Mouse (Mus musculus): ENCODE measurements around the gene Cpm. TPM values are rescaled to one million over a fixed set of nuclear protein-coding genes. Genes with fewer than 3 reads are reported as not detected.

Cpm gene
- polyA plus RNA-seq, 2 experiments, result 3.9 to 9.1 TPM

DNA sequence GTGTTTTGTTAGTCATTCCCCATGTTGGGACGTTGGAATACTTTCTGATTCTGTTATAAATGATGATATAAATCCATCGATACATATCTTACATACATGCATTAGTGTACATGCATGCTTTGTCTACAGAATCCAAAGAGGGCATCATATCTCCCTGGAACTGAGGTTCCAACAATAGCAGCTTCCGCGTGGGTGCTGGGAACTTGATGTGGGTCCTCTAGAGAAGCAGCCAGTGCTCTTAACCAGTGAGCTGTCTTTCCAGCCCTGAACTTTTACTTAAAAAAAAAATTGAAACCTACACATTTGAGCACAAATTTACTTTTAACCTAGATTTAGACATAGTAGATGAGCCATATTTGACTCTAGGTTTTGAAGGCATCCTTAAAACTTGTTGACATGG, 3.1 kb downstream of the Cpm start:
- WGBS (ENCODE audit: insufficient replicate concordance), result 76% methylated on average over 4 of the region's 4 CpGs
- Histone ChIP-seq H3K4me3 (ENCODE audit: insufficient read depth in 1 of 2, low read depth in 2 of 2, low read length in 2 of 2) (no peak overlapping the region), H3K27ac (no peak overlapping the region), H3K4me1 (replicated peaks; ENCODE audit: control insufficient read depth in 2 of 2, insufficient read depth in 2 of 2, low read length in 1 of 2) (no peaks in the 10 kb centered on the region), H3K9me3 (ENCODE audit: control insufficient read depth, low read length) (no peaks in the 10 kb centered on the region), H3K4me2 (ENCODE audit: low read depth) (no peak overlapping the region), H3K36me3 (replicated peaks; ENCODE audit: control insufficient read depth, insufficient read depth, low read depth) (no peaks in the 10 kb centered on the region), H3K27me3 (ENCODE audit: control insufficient read depth, insufficient read depth, low read length) (peaks cover 34% of the 10 kb centered on the region), H3K9ac (replicated peaks) (no peak overlapping the region)
- TF ChIP-seq CTCF (IDR thresholded peaks at IDR 0.05; ENCODE audit: low read depth), result no peak
- no peak for TF ChIP-seq EP300 (IDR thresholded peaks at IDR 0.05; ENCODE audit: low read depth)
- DNase-seq (ENCODE audit: low read depth in 3 of 3, low spot score in 3 of 3) (no peak), ATAC-seq (ENCODE audit: insufficient read depth) (no peak)

DNA sequence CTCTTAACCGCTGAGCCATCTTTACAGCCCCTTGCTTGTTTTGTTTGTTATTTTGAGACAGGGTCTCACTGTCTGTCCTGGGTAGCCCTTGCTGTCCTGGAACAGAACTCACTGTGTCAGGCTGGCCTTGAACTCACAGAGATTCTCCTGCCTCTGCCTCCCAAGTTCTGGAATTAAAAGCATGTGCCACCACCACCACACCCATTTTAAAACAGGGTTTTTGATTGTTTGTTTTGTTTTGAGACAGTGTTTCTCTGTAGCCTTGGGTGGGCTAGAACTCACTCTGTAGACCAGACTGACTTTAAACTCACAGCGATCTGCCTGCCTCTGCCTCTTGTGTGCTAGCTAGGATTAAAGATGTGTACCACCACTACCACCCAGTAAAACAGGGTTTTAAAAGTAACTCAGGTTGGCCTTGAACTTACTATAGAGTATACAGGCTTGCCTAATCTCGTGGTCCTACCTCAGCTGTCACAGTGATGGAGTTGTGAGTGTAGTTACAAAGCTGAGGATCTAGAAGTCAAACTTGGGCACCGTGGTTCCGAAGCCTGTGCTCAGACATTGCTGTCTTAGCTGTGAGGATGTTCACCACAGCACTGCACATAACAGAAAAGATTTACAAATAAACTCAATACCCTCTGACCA, 4.4 kb downstream of the Cpm start:
- no peak overlapping the region for H3K27ac ChIP-seq
- DNase-seq (ENCODE audit: low read depth in 3 of 3, low spot score in 3 of 3) (no peak), ATAC-seq (ENCODE audit: insufficient read depth) (no peak)
- H3K4me1 ChIP-seq (replicated peaks; ENCODE audit: control insufficient read depth in 2 of 2, insufficient read depth in 2 of 2, low read length in 1 of 2), result no peaks in the 10 kb centered on the region
- no peak overlapping the region for H3K4me3 ChIP-seq (ENCODE audit: insufficient read depth in 1 of 2, low read depth in 2 of 2, low read length in 2 of 2)
- TF ChIP-seq CTCF (IDR thresholded peaks at IDR 0.05; ENCODE audit: low read depth) (no peak), EP300 (IDR thresholded peaks at IDR 0.05; ENCODE audit: low read depth) (no peak)
- H3K4me2 ChIP-seq (ENCODE audit: low read depth), result no peak overlapping the region
- no peaks in the 10 kb centered on the region for H3K36me3 ChIP-seq (replicated peaks; ENCODE audit: control insufficient read depth, insufficient read depth, low read depth)
- H3K9me3 ChIP-seq (ENCODE audit: control insufficient read depth, low read length), result no peaks in the 10 kb centered on the region
- 65% methylated on average over 5 of the region's 5 CpGs for WGBS (ENCODE audit: insufficient replicate concordance)
- H3K9ac ChIP-seq (replicated peaks), result no peak overlapping the region
- peaks cover 21% of the 10 kb centered on the region for H3K27me3 ChIP-seq (ENCODE audit: control insufficient read depth, insufficient read depth, low read length)

- WGBS (ENCODE audit: insufficient replicate concordance), result 63% methylated on average over 10 of the region's 10 CpGs
- ATAC-seq (ENCODE audit: insufficient read depth) (no peak), DNase-seq (ENCODE audit: low read depth in 3 of 3, low spot score in 3 of 3) (no peak)
- H3K4me2 ChIP-seq (ENCODE audit: low read depth), result no peak overlapping the region
- H3K4me3 ChIP-seq (ENCODE audit: insufficient read depth in 1 of 2, low read depth in 2 of 2, low read length in 2 of 2), result no peak overlapping the region
- TF ChIP-seq EP300 (IDR thresholded peaks at IDR 0.05; ENCODE audit: low read depth) (no peak), CTCF (IDR thresholded peaks at IDR 0.05; ENCODE audit: low read depth) (no peak)
- no peak overlapping the region for H3K27ac ChIP-seq
- H3K4me1 ChIP-seq (replicated peaks; ENCODE audit: control insufficient read depth in 2 of 2, insufficient read depth in 2 of 2, low read length in 1 of 2), result no peaks in the 10 kb centered on the region
- no peak overlapping the region for H3K9ac ChIP-seq (replicated peaks)
- peaks cover 13% of the 10 kb centered on the region for H3K27me3 ChIP-seq (ENCODE audit: control insufficient read depth, insufficient read depth, low read length)
- H3K36me3 ChIP-seq (replicated peaks; ENCODE audit: control insufficient read depth, insufficient read depth, low read depth), result no peaks in the 10 kb centered on the region
- no peaks in the 10 kb centered on the region for H3K9me3 ChIP-seq (ENCODE audit: control insufficient read depth, low read length)
These were observed 5.2 kb downstream of the Cpm start for GRCm38 (mm10) chr10:117634323-117635030.

DNA sequence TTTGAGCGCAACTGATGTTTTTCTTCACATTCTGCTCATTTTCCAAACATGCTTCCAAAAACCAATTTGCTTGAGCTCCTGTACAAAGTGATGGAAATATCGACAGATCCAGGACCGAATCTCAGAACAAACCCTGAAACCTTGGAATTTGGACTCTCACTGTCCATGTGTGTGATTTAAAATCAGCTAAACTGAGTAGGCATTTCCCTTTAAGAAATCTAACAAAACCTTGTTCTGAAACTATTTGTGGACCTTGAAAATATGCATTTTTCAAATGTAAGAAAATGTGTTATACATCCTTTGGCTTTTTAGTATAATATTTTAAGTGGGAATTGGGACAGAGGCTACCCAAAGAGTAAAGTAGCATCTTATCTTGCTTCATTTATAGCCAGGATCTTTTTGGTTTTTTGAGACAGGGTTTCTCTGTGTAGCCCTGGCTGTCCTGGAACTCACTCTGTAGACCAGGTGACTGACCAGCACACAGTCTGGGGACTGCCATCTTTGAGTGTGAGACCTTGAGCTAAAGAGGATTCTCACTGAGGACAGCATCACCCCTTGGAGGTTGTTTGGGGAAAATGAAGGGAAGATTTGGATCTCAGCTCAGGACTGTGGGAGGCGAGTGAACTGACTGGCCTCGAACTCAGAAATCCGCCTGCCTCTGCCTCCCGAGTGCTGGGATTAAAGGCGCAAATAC, 5.9 kb downstream of the Cpm start:
- H3K4me3 ChIP-seq (ENCODE audit: insufficient read depth in 1 of 2, low read depth in 2 of 2, low read length in 2 of 2), result no peak overlapping the region
- DNase-seq (ENCODE audit: low read depth in 3 of 3, low spot score in 3 of 3), result no peak
- no peak overlapping the region for H3K27ac ChIP-seq
- no peaks in the 10 kb centered on the region for H3K4me1 ChIP-seq (replicated peaks; ENCODE audit: control insufficient read depth in 2 of 2, insufficient read depth in 2 of 2, low read length in 1 of 2)
- 71% methylated on average over 8 of the region's 8 CpGs for WGBS (ENCODE audit: insufficient replicate concordance)
- no peak for ATAC-seq (ENCODE audit: insufficient read depth)
- H3K9ac ChIP-seq (replicated peaks), result no peak overlapping the region
- no peaks in the 10 kb centered on the region for H3K9me3 ChIP-seq (ENCODE audit: control insufficient read depth, low read length)
- H3K4me2 ChIP-seq (ENCODE audit: low read depth), result no peak overlapping the region
- peaks cover 6% of the 10 kb centered on the region for H3K27me3 ChIP-seq (ENCODE audit: control insufficient read depth, insufficient read depth, low read length)
- TF ChIP-seq EP300 (IDR thresholded peaks at IDR 0.05; ENCODE audit: low read depth) (no peak), CTCF (IDR thresholded peaks at IDR 0.05; ENCODE audit: low read depth) (no peak)
- no peaks in the 10 kb centered on the region for H3K36me3 ChIP-seq (replicated peaks; ENCODE audit: control insufficient read depth, insufficient read depth, low read depth)

Measured in liver, embryonic 14.5 days (tissue).